18 mouse cellular contexts compared by ENCODE assay signal in genomic region chr19:28663781-28664180, GRCm38 (mm10). TPM values are rescaled to one million over a fixed set of nuclear protein-coding genes. Genes with fewer than 3 reads are reported as not detected.
A peak's percentile ranks its signal among the peaks of the same experiment; 100 is the strongest.
DNase-seq lines count a peak whose midpoint lies in the region; ATAC-seq and TF ChIP-seq lines count a peak whose summit lies in the region.
"Had no signal": no experiment of that assay in that cellular context is flagged by ENCODE, and none has a peak within 500 bp of the region (broad histone marks: within the 10 kb centered on the region; RNA-seq: fewer than 3 reads in every experiment).

No protein-coding gene starts in this region.

- no peaks in the 10 kb centered on the region for H3K4me1 ChIP-seq in lung, postnatal 0 days (ENCODE audit: insufficient read depth, low read depth, low read length)
- H3K4me1 ChIP-seq: liver, embryonic 15.5 days had no signal

- no peak overlapping the region for H3K27ac ChIP-seq in lung, postnatal 0 days (ENCODE audit: low read length)
- H3K27ac ChIP-seq: embryonic facial prominence, embryonic 15.5 days; forebrain, embryonic 12.5 days; hindbrain, embryonic 10.5 days; limb, embryonic 13.5 days; liver, embryonic 15.5 days had no signal

- intact Hi-C loops in heart, postnatal 25 days (cut with DNase I), result no loop called here

- TF ChIP-seq EP300 in lung, postnatal 0 days (IDR thresholded peaks at IDR 0.05), result no peak

- H3K9me3 ChIP-seq in lung, postnatal 0 days (ENCODE audit: low read length), result no peaks in the 10 kb centered on the region
- H3K9me3 ChIP-seq: embryonic facial prominence, embryonic 15.5 days; forebrain, embryonic 12.5 days; hindbrain, embryonic 10.5 days; limb, embryonic 13.5 days; liver, embryonic 15.5 days had no signal

- no peak overlapping the region for H3K4me3 ChIP-seq in lung, postnatal 0 days (ENCODE audit: low read depth, low read length)
- H3K4me3 ChIP-seq: embryonic facial prominence, embryonic 15.5 days; forebrain, embryonic 12.5 days; hindbrain, embryonic 10.5 days; limb, embryonic 13.5 days; liver, embryonic 15.5 days had no signal

- DNase-seq in lung, postnatal 0 days (ENCODE audit: low spot score), result peak; percentile 21
- no peak for DNase-seq in lung, postnatal 25 days (ENCODE audit: low spot score)
- DNase-seq in NIH3T3 (ENCODE audit: low read depth), result peak; percentile 86
- peak; percentile 53 for DNase-seq in gastrocnemius, postnatal 10 days
- peak; percentile 35 for DNase-seq in heart, postnatal 25 days (ENCODE audit: low spot score)
- DNase-seq in spleen, postnatal 10 days (ENCODE audit: low spot score in 2 of 2), result no peak
- DNase-seq: adrenal gland, postnatal 25 days; cerebellum, adult 9-10 months; kidney, adult 8-10 months; right cerebral cortex, postnatal 14 days; thymus, adult 18-20 months had no signal

- no peaks in the 10 kb centered on the region for H3K36me3 ChIP-seq in lung, postnatal 0 days (ENCODE audit: insufficient read depth, low read length)
- H3K36me3 ChIP-seq: forebrain, embryonic 12.5 days; hindbrain, embryonic 10.5 days; liver, embryonic 15.5 days had no signal

- no peak overlapping the region for H3K9ac ChIP-seq in lung, postnatal 0 days (replicated peaks; ENCODE audit: low read depth)
- H3K9ac ChIP-seq: embryonic facial prominence, embryonic 15.5 days; forebrain, embryonic 12.5 days; limb, embryonic 13.5 days; liver, embryonic 15.5 days had no signal

- ATAC-seq in lung, postnatal 0 days, result no peak
- ATAC-seq in activated CD4-positive, CD25-positive, alpha-beta regulatory T cell, adult 4 months, result no peak
- ATAC-seq: midbrain, embryonic 16.5 days had no signal

- H3K4me2 ChIP-seq in lung, postnatal 0 days (replicated peaks; ENCODE audit: low read depth, low read length), result no peak overlapping the region
- H3K4me2 ChIP-seq: embryonic facial prominence, embryonic 15.5 days; forebrain, embryonic 12.5 days; limb, embryonic 13.5 days; liver, embryonic 15.5 days had no signal

- no peaks in the 10 kb centered on the region for H3K27me3 ChIP-seq in lung, postnatal 0 days (replicated peaks; ENCODE audit: insufficient read depth, low read length)
- H3K27me3 ChIP-seq: embryonic facial prominence, embryonic 15.5 days; limb, embryonic 13.5 days; liver, embryonic 15.5 days had no signal

- WGBS in lung, postnatal 0 days, result 74% methylated on average over 9 of the region's 9 CpGs

- no peak for TF ChIP-seq CTCF in lung, postnatal 0 days (IDR thresholded peaks at IDR 0.05)

RNA-seq across cellular contexts. Expression of gene Glis3, which starts 16.1 kb away (rescaled TPM):
- 2.0 and 2.3 TPM in 2 replicates for polyA plus RNA-seq in lung, postnatal 0 days (2015; fragmentation: Nextera tagmentation; extraction: Ambion mirVana)
- total RNA-seq in gastrocnemius, postnatal 10 days (2021), result 1 to 10 TPM; 2.1 to 2.8 TPM
- 1 to 10 TPM; 1.6 TPM for total RNA-seq in heart, postnatal 25 days (2021)
- polyA plus RNA-seq in activated CD4-positive, CD25-positive, alpha-beta regulatory T cell, adult 4 months (2017; shearing (Covaris generic)), result 1 to 10 TPM in 1 of 2 experiments, under 1 TPM in 1; 0.13 to 1.3 TPM

Comparison
In these comparisons a context has a peak if more than half of its experiments do, and no peak if none do; other contexts are left out.
1. DNase-seq: peak in lung, postnatal 0 days (single experiment), NIH3T3 (single experiment), gastrocnemius, postnatal 10 days (single experiment) and heart, postnatal 25 days (single experiment); none in lung, postnatal 25 days (single experiment) and spleen, postnatal 10 days (0 of 2).